Mouse (Mus musculus) neural tube, embryonic 12.5 days (tissue): Measurements from ENCODE around the gene Crygn. TPM values are rescaled to one million over a fixed set of nuclear protein-coding genes. Genes with fewer than 3 reads are reported as not detected.

Experiments
- ATAC-seq: fragments of 200-750 bp; cut with Nextera tagmentation; 2 replicates; pipeline ENCODE4 v1.8.0; 2017; ENCODE audit warnings: low read depth, mild to moderate bottlenecking, moderate TSS enrichment, moderate library complexity; ENCODE audit not compliant: low FRiP score
- H3K27ac ChIP-seq: fragments of 300-500 bp; sonication (generic); 2 replicates; pipeline ENCODE4 v1.5.1; 2016
- H3K27me3 ChIP-seq: fragments of 300-500 bp; sonication (generic); replicated peaks from 2 replicates; pipeline ENCODE4 v1.6.1; 2016; ENCODE audit warnings: mild to moderate bottlenecking
- H3K36me3 ChIP-seq: fragments of 300-500 bp; sonication (generic); 2 replicates; pipeline ENCODE4 v1.6.1; 2016; ENCODE audit warnings: mild to moderate bottlenecking
- H3K4me1 ChIP-seq: fragments of 300-500 bp; sonication (generic); 2 replicates; pipeline ENCODE4 v1.6.1; 2016
- H3K4me2 ChIP-seq: fragments of 300-500 bp; sonication (generic); replicated peaks from 2 replicates; pipeline ENCODE4 v1.6.1; 2016; ENCODE audit warnings: mild to moderate bottlenecking
- H3K4me3 ChIP-seq: fragments of 300-500 bp; sonication (generic); 2 replicates; pipeline ENCODE4 v1.5.1; 2016
- H3K9ac ChIP-seq: fragments of 300-500 bp; sonication (generic); 2 replicates; pipeline ENCODE4 v1.6.1; 2016; ENCODE audit warnings: mild to moderate bottlenecking
- H3K9me3 ChIP-seq: fragments of 300-500 bp; sonication (generic); 2 replicates; pipeline ENCODE4 v1.6.1; 2016; ENCODE audit warnings: mild to moderate bottlenecking
- WGBS: fragments of 180-500 bp; shearing (Covaris S2); methylation state at CpG from one replicate; pipeline ENCODE4 v1.1.7; 2016; 5-methylcytosine and 5-hydroxymethylcytosine counted together
- polyA plus RNA-seq: library from polyadenylated mRNA; unstranded; fragments of >200 nt; fragmentation: Nextera tagmentation; extraction: Ambion mirVana; gene quantifications from 2 replicates; pipeline ENCODE4 v1.2.1, GENCODE M21; 2016

Crygn gene
- polyA plus RNA-seq, 1 experiment from 2014 or later = 1.9 TPM

DNA sequence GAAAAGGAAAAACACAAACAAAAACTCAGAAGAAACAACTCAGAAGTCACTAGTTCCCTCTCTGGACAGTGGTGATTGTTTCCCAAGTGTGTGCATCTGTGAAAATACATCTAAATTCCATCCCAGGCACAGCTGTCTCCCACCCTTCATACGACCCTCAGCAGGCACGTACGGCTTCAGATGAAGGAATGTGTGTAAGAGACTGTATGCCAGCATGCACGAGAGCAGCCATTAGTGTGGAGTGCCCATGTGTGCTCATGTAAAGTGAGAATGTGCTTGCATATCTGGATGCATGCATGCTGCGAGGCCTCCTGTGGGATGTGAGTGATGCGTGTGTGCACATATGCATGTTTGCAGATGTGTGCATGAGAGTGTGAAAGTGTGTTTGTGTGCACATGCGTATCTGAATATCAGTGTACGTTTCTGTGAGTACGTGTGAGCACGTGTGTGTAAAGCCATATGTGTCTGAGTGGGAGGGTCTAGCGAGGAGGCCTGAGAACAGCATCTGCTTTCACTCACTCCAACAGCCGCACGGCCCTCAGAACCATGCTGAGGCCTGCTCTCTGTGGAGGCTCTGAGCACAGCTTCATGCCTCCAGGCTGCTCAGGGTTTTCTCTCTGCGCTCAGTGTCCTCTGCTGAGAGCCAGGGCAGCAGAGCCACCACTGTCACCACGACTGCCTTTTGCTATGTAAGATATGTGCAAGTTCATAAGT is 16.5 kb downstream of the Crygn start:
- WGBS = 79% methylated on average over 15 of the region's 15 CpGs
- Histone ChIP-seq H3K27me3 (no peaks in the 10 kb centered on the region), H3K4me3 (no peak overlapping the region), H3K4me1 (no peaks in the 10 kb centered on the region), H3K4me2 (no peak overlapping the region), H3K9me3 (no peaks in the 10 kb centered on the region), H3K9ac (no peak overlapping the region), H3K36me3 (no peaks in the 10 kb centered on the region), H3K27ac (no peak overlapping the region)
- ATAC-seq = no peak

DNA sequence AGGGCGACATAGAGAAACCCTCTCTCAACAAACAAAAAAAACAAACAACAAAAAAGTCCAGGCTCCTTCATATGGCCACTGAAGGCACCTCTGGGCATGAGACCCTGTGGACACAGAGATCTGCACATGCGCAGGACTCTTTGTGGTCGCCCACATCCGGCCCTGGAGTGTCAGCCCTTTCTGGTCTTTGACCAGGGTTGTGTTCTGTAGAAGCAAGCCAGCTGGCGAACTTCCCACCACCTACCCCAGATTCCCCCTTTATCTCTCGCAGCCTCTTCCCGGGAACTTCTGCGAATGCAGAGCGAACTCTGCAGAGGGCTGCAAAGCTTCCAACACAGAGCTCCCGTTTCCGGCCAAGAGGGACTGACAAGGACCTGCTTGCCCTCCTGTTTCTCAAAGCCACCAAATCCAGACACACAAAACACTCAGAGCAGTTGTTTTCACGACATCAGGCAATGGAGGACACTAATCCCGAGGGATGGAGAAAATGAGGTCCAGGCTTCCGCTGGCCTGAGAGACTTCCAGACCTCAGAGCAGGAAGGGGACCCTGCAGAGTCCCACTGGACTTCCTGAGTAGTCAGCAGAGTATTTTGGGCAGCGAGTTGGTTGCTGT is 18.6 kb downstream of the Crygn start:
- 74% methylated on average over 15 of the region's 15 CpGs for whole genome bisulfite sequencing
- no peak for ATAC-seq
- H3K9me3 ChIP-seq = no peaks in the 10 kb centered on the region

DNA sequence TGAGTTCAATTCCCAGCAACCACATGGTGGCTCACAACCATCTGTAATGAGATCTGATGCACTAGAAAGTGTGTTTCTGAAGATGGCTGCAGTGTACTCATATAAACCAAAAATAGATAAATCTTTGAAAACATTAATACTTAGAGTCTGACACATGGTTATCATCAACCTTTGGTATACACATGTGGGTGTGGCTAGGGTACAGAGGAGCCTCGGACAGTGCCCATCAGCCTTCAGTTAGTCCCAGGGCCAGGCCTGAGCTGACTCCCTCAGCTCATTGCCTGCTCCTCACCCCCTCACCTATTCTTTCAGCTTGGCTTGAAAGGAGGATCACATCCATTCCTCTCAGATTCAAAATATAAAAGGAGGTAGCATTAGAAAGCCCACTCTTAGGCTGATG is 19.3 kb downstream of the Crygn start:
- Histone ChIP-seq H3K9ac (no peak overlapping the region), H3K36me3 (no peaks in the 10 kb centered on the region), H3K4me1 (0 out of 2 replicates have a peak, but pooled peaks cover under 1% of the 10 kb centered on the region), H3K27ac (no peak overlapping the region), H3K4me2 (no peak overlapping the region), H3K4me3 (no peak overlapping the region), H3K27me3 (no peaks in the 10 kb centered on the region), H3K9me3 (no peaks in the 10 kb centered on the region)
- WGBS = 85% methylated on average over 1 of the region's 1 CpGs
- ATAC-seq = no peak

More for the DNA sequence above, 18.6 kb downstream of the Crygn start:
- H3K27ac ChIP-seq = no peak overlapping the region
- H3K4me1 ChIP-seq = no peaks in the 10 kb centered on the region
- H3K27me3 ChIP-seq = no peaks in the 10 kb centered on the region
- H3K4me3 ChIP-seq = no peak overlapping the region
- no peaks in the 10 kb centered on the region for H3K36me3 ChIP-seq
- no peak overlapping the region for H3K9ac ChIP-seq
- no peak overlapping the region for H3K4me2 ChIP-seq

DNA sequence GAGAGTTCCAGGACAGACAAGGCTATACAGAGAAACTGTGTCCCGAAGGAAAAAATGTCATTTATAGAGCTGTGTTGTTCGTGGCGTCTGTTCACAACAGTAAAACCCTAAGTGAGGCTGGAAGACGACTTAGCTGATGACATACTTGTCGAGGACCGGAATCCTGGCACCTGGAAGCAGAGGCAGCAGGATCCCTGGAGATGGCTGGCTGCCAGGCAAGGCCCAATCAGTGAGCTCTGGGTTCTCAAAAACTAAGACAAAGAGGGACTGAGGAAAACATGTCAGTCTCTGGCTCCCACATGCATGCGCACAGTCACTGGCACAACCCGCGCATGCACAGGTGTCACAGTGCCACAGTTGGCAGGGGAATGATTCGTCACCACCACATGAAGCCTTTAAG is 20.2 kb downstream of the Crygn start:
- Histone ChIP-seq H3K4me3 (no peak overlapping the region), H3K9ac (no peak overlapping the region), H3K36me3 (no peaks in the 10 kb centered on the region), H3K27me3 (no peaks in the 10 kb centered on the region), H3K4me2 (no peak overlapping the region), H3K9me3 (no peaks in the 10 kb centered on the region), H3K4me1 (peaks cover 10% of the 10 kb centered on the region; the same call in 1 of the 2 replicates), H3K27ac (no peak overlapping the region)
- 93% methylated on average over 10 of the region's 10 CpGs for WGBS
- ATAC-seq = no peak

DNA sequence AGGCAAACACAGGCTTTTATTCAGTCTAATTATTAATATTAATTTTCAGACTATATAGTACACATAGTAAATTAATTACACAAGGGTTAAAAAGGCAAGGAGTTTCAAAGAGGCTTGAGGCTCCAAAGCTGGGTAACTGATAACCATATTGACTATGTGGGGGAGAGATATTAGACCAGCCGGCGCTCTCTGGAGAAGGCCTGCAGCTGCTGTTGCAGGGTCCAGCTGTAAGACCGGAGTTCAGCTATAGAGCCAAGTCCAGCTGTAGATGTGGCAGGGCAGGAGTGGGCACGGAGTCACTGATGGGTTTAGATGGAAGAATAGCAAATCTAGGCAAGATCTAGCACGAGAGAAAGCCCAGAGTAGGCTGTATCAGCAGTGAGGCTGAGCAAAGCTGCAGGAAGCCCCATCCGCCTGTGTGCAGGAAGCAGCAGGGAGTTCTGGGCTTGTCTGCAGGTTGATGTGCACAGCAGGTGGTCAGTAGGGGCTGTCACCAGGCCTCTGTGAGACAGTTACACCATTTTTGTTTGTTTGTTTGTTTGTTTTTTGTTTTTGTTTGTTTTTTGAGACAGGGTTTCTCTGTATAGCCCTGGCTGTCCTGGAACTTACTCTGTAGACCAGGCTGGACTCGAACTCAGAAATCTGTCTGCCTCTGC is 23.9 kb downstream of the Crygn start:
- WGBS = 71% methylated on average over 7 of the region's 7 CpGs
- no peaks in the 10 kb centered on the region for H3K9me3 ChIP-seq
- no peak overlapping the region for H3K27ac ChIP-seq
- H3K27me3 ChIP-seq = peaks cover 34% of the 10 kb centered on the region
- no peak overlapping the region for H3K9ac ChIP-seq
- no peaks in the 10 kb centered on the region for H3K36me3 ChIP-seq
- H3K4me1 ChIP-seq = peaks cover 25% of the 10 kb centered on the region
- ATAC-seq = no peak
- H3K4me2 ChIP-seq = no peak overlapping the region
- H3K4me3 ChIP-seq = no peak overlapping the region

DNA sequence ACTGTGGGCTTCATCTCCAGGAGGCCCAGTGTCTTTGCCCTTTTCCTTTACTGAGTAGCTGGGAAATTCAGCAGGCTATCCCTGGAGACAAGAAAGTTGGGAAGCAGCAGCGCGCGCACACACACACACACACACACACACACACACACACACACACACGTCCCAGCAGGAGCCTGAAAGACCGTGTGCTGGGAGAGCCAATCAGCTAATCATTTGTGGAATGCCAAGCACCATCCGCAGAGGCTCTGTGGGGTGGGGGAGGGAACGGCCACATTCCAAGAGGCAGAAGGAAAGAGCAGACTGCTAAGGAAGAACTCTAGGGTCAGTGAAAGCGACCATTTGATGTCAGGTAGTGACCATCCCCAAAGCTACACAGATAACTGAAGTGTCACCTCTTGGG is 24.7 kb downstream of the Crygn start:
- Histone ChIP-seq H3K4me1 (peaks cover 25% of the 10 kb centered on the region), H3K36me3 (no peaks in the 10 kb centered on the region), H3K27ac (no peak overlapping the region), H3K9me3 (no peaks in the 10 kb centered on the region), H3K27me3 (peaks cover 39% of the 10 kb centered on the region), H3K4me2 (no peak overlapping the region), H3K9ac (no peak overlapping the region), H3K4me3 (no peak overlapping the region)
- 2% methylated on average over 8 of the region's 8 CpGs for WGBS
- ATAC-seq = no peak

DNA sequence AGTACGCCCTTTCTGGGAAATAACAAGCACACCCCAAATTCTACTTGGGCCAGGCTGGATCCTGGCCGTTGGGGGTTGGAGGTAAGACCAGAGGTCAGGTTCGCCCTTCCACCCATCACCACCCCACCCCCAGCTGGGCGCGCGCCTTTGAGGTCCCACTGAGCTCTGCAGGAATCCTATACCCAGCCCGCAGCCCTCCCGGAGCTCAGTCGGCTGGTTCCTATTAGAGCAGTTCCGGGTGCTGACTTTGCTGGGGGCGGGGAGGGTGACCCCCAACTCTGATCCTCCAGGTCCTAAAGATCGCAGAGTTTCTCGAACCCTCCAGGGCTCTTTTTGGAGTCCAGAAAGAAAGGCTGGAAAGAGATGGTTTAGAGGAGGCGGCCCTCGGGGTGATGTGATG is 26.8 kb downstream of the Crygn start:
- peaks cover 25% of the 10 kb centered on the region for H3K4me1 ChIP-seq
- H3K9ac ChIP-seq = no peak overlapping the region
- H3K27me3 ChIP-seq = peaks cover 39% of the 10 kb centered on the region
- WGBS = 3% methylated on average over 15 of the region's 15 CpGs
- peak overlapping the region; percentile 42 for H3K4me3 ChIP-seq
- no peak for ATAC-seq
- peak overlapping the region; percentile 64 for H3K4me2 ChIP-seq
- H3K9me3 ChIP-seq = no peaks in the 10 kb centered on the region
- no peak overlapping the region for H3K27ac ChIP-seq
- H3K36me3 ChIP-seq = no peaks in the 10 kb centered on the region

DNA sequence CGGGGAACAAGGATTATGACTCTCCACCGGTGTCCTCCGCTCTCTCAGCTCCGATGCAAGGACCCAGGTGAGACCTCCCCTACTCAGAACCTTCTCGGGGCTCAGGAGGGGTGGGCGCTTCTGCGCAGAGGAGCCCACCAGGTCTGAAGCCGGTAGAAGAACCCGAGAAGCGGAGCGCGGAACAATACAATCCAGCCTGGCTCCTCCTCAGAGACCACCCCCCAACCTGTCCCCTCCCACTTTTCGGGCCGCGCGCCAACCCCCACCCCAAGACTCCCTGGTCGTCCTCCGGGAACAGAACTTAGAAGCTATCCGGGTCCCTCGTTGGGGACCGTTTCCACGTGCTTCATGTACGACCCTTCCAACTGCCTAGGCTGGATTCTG is 27.3 kb downstream of the Crygn start, which contains the start of gene Wdr86:
Wdr86 (minus strand) TSS at position 240 of the 384 bp plus-strand sequence.
- Histone ChIP-seq H3K27ac (no peak within 1 kb of the TSS), H3K9me3 (no peaks in the 10 kb centered on the region), H3K27me3 (peaks cover 39% of the 10 kb centered on the region), H3K4me3 (peak within 1 kb of the TSS; percentile 42), H3K36me3 (no peaks in the 10 kb centered on the region), H3K4me2 (peak within 1 kb of the TSS; percentile 64), H3K4me1 (peaks cover 25% of the 10 kb centered on the region), H3K9ac (peak within 1 kb of the TSS; percentile 49; the same call in 1 of the 2 replicates)
- WGBS = under 1% methylated on average over 23 of the region's 23 CpGs
- ATAC-seq = no peak

DNA sequence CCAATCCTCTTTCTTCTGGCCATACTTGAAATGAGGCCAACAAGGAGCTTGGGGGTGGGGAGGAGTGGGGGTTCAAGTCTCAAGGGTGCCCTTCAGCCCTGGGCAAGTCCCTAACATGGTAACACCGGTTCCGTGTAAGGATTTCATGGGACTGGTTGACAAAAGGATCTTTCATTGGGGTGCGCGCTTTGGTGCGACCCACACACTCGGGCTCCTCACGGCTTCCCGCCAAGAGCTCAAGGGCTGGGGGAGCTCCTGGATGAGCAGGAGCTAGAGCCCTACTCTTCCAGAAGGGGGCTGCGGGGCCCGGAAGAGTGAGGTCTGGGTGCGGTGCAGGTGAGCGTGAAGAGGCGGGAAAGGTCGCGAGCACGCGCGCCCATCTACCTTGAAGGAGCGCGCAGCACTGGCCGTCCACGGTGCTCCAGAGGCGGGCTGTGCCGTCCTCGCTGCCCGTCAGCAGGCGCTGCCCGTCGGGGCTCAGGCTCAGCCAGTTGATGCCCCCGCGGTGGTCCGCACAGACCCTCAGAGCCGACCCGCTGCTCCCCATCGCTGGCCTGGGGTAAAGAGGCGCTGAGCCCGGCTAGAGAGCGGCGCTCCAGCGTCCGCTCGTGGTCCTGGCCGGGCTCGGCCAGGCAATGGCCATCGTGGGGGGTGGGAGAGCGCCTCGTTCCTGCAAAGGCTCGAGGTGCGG is 27.9 kb downstream of the Crygn start:
- H3K36me3 ChIP-seq = no peaks in the 10 kb centered on the region
- peaks cover 39% of the 10 kb centered on the region for H3K27me3 ChIP-seq
- H3K9ac ChIP-seq = peak overlapping the region; percentile 49; the same call in 1 of the 2 replicates
- H3K4me3 ChIP-seq = peak overlapping the region; percentile 42
- H3K4me1 ChIP-seq = peaks cover 28% of the 10 kb centered on the region
- H3K4me2 ChIP-seq = peak overlapping the region; percentile 64
- 1% methylated on average over 49 of the region's 49 CpGs for WGBS
- H3K27ac ChIP-seq = no peak overlapping the region
- no peaks in the 10 kb centered on the region for H3K9me3 ChIP-seq
- ATAC-seq = no peak; the same call in 1 of the 2 replicates

DNA sequence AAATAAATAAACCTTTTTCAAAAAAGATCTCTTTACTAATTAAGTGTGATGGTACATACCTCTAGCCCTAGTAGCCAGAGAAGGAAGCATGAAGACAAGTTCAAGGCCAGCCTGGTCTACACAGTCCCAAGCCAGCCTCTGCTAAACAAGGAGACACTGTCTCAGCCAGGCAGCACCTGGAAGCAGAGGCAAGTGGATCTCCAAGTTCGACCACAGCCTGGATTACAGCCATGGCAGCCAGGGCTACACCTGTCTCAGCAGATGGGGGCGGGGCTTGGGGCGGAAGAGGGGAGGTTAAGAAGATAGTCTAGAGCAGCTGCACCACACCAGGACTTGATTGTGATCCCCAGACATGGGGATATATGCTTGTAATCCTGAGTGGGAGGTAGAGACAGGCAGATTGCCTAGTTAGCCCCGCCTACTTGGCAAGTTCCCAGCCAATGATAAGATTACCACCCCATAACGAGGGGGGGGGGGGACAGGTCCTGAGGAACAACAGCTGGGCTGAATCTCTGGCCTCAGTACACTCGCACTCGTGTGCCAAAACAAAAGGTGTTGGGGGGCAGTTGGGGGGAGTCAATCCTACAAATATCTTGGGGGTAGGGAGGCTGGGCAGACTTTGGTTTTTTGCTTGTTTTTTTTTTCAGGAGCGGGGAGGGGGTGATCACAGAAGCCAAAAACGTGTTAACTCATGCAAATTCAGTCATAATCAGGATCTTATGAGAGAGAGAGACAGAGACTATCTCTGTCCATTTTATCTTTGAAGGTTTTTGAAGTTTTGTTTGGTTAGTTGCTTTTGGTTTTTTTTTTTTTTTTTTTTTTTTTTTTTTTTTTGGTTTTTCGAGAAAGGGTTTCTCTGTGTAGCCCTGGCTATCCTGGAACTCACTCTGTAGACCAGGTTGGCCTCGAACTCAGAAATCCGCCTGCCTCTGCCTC is 30.6 kb downstream of the Crygn start:
- ATAC-seq = no peak
- H3K9me3 ChIP-seq = no peaks in the 10 kb centered on the region
- H3K27ac ChIP-seq = no peak overlapping the region

DNA sequence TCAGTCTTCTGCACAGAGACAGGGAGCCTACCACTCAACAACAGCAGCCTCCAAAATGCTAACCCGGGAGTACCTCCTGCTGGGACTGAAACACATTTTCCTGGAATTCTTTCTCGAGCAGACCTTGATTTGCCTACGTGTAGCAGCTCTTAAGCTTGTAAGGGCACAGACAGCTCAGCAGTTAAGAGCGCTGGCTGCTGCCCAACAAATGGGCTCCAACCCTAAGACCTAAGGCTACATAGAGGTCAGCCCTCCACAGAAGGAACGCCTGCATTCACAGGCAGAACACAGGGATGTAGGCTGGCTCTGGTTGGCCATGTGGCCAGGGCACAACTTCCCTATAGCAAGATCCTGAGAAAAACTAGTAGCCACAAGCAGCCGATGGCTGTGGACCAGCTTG is 31.9 kb downstream of the Crygn start:
- Histone ChIP-seq H3K4me3 (no peak overlapping the region), H3K4me1 (peaks cover 21% of the 10 kb centered on the region), H3K4me2 (no peak overlapping the region), H3K9ac (no peak overlapping the region), H3K9me3 (no peaks in the 10 kb centered on the region), H3K27me3 (peaks cover 23% of the 10 kb centered on the region), H3K36me3 (no peaks in the 10 kb centered on the region), H3K27ac (no peak overlapping the region)
- WGBS = 76% methylated on average over 6 of the region's 6 CpGs
- no peak for ATAC-seq

More for the DNA sequence above, 30.6 kb downstream of the Crygn start:
- no peaks in the 10 kb centered on the region for H3K36me3 ChIP-seq
- H3K4me2 ChIP-seq = no peak overlapping the region
- H3K27me3 ChIP-seq = peaks cover 36% of the 10 kb centered on the region
- WGBS = 73% methylated on average over 12 of the region's 12 CpGs
- H3K9ac ChIP-seq = no peak overlapping the region
- H3K4me3 ChIP-seq = no peak overlapping the region
- H3K4me1 ChIP-seq = peaks cover 23% of the 10 kb centered on the region
